Mouse (Mus musculus): ENCODE measurements around the gene Mmp25. TPM values are rescaled to one million over a fixed set of nuclear protein-coding genes. Genes with fewer than 3 reads are reported as not detected.
A peak's percentile ranks its signal among the peaks of the same experiment; 100 is the strongest.

Mmp25 gene
- polyA plus RNA-seq (2015; fragmentation: Nextera tagmentation; extraction: Ambion mirVana): 0.14 and 0.15 TPM in 2 replicates

DNA sequence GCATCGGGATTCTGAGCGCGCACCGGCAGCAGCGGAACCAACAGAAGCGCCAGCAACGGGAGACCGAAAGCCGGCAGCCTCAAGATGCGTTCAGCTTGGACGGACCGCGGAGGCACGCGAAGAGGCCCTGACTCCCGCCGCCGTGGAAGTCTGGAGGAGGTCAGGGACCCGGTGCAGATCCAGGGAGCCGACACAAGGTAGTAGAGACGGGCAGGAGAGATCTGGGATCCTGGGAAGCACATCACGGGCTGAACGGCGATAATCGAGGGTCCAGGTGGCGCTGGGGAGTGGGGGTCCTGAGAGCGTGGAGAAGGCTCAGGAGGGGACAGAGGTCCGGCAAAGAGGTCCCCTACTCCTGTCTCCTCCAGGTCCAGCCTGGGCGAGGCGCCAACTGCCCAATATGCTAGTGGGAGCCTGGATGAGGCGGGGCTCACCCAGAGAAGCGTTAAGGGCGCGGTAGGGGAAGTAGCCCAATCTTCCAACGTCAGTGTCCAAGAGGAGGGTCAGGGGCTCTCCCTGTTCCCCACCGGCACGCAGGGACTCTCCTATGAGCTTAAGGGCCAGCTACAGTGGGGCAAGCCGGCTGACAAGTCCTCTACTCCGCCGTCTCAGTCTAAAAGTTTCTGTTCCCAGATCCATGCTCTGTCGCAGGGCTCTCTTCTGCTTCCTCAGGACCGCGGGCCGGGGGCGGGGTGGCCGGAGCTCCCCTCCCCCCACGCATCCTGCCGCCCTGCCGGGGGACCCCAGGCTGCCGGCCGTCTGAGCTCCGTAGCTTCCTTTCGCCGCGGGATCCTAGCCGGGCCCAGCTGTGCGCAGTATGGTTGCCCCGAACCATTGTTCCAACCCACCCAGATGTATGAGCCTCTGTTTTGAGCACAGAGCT, at the start of gene Mmp25:
Gene Mmp25 (minus strand): TSS at position 665 of the 883 bp plus-strand sequence.
- peaks cover 3% of the 10 kb centered on the region; the same call in 1 of the 2 replicates for H3K4me1 ChIP-seq (replicated peaks)
- DNase-seq: no peak
- ATAC-seq (ENCODE audit: low read depth): no peak
- H3K27ac ChIP-seq: no peak within 1 kb of the TSS
- H3K27me3 ChIP-seq: peaks cover 48% of the 10 kb centered on the region
- peak within 1 kb of the TSS; percentile 36 for H3K4me3 ChIP-seq (replicated peaks)
- peak within 1 kb of the TSS; percentile 61 for H3K4me2 ChIP-seq
- H3K9me3 ChIP-seq (replicated peaks): no peaks in the 10 kb centered on the region
- 0 out of 2 replicates have a peak within 1 kb of the TSS, but pooled peaks have one; percentile 17 for H3K9ac ChIP-seq
- no peaks in the 10 kb centered on the region for H3K36me3 ChIP-seq
- 1% methylated on average over 58 of the region's 58 CpGs for WGBS (ENCODE audit: insufficient replicate concordance)

DNA sequence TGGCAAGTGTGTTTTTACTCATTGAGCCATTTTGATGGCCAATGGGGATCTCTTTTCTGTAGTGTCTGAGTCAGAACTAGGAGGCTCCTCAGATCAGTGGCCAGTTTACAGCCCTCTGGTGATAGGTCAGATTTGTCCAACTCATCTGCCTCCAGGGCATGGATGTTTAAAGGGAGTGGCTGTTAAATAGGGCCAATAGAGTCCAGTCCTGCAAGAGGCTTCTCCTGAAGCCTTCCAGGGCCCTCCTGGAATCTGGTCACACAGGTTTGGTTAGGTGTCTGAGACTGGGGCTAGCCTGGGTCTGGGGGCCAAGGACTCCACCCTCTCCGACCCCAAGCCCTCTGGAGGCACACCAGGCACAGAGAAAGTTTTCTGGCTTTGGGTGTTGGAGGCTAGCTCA, 49.4 kb upstream of the Mmp25 start:
- H3K9me3 ChIP-seq (replicated peaks): no peaks in the 10 kb centered on the region
- H3K4me3 ChIP-seq (replicated peaks): no peak overlapping the region
- H3K9ac ChIP-seq: no peak overlapping the region
- ATAC-seq (ENCODE audit: low read depth) (no peak), DNase-seq (no peak)
- H3K27ac ChIP-seq: no peak overlapping the region
- H3K36me3 ChIP-seq: no peaks in the 10 kb centered on the region
- no peak overlapping the region for H3K4me2 ChIP-seq
- peaks cover 58% of the 10 kb centered on the region for H3K27me3 ChIP-seq
- 46% methylated on average over 1 of the region's 1 CpGs for WGBS (ENCODE audit: insufficient replicate concordance)
- peaks cover 6% of the 10 kb centered on the region for H3K4me1 ChIP-seq (replicated peaks)

DNA sequence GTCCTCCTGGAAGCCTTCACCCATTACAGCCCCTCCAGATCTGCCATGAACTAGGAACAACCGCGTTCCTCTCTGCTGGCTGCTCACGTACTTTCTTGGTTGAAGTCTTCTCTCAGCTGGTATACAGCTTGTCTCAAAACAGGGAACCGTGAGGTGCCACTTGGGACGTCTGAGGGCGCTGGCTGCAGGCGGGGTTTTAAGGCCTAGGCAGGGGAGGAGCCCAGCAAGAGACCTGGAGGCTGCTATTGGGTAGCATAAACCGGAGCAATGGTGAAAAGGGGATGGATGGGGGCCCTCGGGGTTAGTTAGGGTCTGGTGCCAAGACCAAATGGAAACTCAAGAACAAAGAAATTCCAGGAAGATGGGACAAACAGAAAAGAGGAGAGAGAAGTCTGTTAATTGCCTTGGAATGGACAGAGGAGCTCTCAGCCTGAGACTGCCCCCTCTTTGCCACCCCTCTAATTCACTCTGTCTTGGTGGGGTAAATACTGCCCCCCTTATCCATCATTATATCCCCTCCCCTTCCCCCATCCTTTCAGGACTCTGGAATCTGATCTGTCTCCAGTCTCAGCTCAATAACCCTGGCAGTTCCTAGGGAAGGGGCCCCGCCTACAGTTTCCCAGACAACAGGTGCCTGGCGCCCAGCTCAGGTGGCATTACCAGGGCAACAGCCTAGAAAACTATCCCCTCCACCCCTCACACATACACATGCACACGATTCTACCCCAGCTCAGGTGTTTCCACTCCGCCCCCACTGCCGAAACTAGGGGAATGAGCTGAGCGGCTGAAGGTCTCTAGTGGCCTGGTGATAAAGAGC, 39.0 kb upstream of the Mmp25 start, which contains the start of gene Cldn9:
Gene Cldn9 (minus strand): TSS at position 171 of the 817 bp plus-strand sequence.
- no peak for DNase-seq
- no peak within 1 kb of the TSS for H3K9ac ChIP-seq
- ATAC-seq (ENCODE audit: low read depth): no peak

DNA sequence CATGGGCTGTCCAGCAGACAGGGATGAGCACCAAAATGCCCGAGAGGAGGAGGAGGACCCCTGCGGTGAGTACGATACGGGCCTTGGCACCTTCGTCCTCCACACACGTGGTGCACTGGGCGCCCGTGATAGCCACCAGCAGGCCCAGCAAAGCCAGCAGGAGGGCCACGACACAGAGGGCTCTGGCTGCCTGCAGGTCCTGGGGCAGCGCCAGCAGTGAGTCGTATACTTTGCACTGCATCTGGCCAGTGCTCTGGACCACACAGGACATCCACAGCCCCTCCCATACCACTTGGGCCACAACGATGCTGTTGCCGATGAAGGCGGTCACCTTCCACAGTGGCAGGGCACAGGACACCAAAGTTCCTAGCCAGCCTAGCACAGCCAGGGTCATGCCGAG, 38.1 kb upstream of the Mmp25 start:
- ATAC-seq (ENCODE audit: low read depth): 0 out of 2 replicates have a peak, but pooled peaks have one; percentile 20
- DNase-seq: no peak
- Histone ChIP-seq H3K9me3 (replicated peaks) (no peaks in the 10 kb centered on the region), H3K4me2 (no peak overlapping the region), H3K9ac (no peak overlapping the region), H3K27me3 (peaks cover 73% of the 10 kb centered on the region), H3K4me1 (replicated peaks) (peaks cover 5% of the 10 kb centered on the region; the same call in 1 of the 2 replicates), H3K4me3 (replicated peaks) (no peak overlapping the region), H3K36me3 (no peaks in the 10 kb centered on the region), H3K27ac (no peak overlapping the region)
- 22% methylated on average over 15 of the region's 15 CpGs for WGBS (ENCODE audit: insufficient replicate concordance)

More for the DNA sequence above, 39.0 kb upstream of the Mmp25 start, which contains the start of gene Cldn9:
- Histone ChIP-seq H3K4me1 (replicated peaks) (peaks cover 5% of the 10 kb centered on the region; the same call in 1 of the 2 replicates), H3K36me3 (no peaks in the 10 kb centered on the region), H3K4me2 (no peak within 1 kb of the TSS), H3K9me3 (replicated peaks) (no peaks in the 10 kb centered on the region), H3K27ac (no peak within 1 kb of the TSS), H3K27me3 (peaks cover 65% of the 10 kb centered on the region), H3K4me3 (replicated peaks) (no peak within 1 kb of the TSS)
- WGBS (ENCODE audit: insufficient replicate concordance): 24% methylated on average over 15 of the region's 15 CpGs

DNA sequence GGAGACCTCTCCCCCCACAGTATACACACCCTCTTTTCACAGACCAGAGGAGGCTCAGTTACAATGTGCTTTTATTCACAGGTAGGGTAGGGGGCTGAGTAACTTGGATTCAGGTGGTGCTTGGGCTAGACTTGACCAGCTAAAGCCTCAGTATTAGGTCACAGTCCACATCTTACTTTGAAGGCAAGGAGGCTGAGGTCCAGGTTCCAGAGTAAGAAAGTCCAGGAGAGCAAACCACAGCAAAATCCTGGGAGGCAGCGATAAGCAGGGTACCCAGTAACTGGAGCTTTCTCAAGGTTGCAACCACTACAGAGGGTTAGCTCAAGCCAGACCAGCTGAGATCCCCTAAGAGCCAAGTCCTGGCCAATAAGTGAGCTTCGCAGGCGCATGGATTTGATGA, 37.5 kb upstream of the Mmp25 start:
- no peak overlapping the region for H3K27ac ChIP-seq
- H3K9ac ChIP-seq: no peak overlapping the region
- no peak overlapping the region for H3K4me2 ChIP-seq
- peaks cover 11% of the 10 kb centered on the region for H3K4me1 ChIP-seq (replicated peaks)
- no peak overlapping the region for H3K4me3 ChIP-seq (replicated peaks)
- no peak for ATAC-seq (ENCODE audit: low read depth)
- no peak for DNase-seq
- WGBS (ENCODE audit: insufficient replicate concordance): 47% methylated on average over 3 of the region's 3 CpGs
- no peaks in the 10 kb centered on the region for H3K36me3 ChIP-seq
- H3K27me3 ChIP-seq: peaks cover 80% of the 10 kb centered on the region
- H3K9me3 ChIP-seq (replicated peaks): no peaks in the 10 kb centered on the region

DNA sequence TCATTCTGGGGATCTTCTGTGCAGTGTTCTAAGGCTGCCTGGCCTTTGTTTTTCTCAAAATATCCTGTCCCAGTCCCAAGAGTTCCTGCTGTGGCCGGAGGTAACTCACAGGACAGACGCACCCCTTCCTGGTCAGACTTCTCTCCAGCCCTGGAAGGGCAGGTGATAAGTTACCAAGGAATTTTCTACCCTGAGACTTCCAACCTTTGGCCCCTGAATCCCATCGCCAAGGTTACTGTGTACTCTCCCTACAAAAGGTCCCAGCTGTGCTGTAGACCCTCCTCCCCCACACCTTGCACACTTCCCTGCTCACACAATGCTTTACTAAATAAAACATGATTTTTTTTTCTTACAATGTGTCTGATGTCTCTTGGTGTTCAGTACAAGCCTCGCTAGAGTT, 37.0 kb upstream of the Mmp25 start:
- peaks cover 84% of the 10 kb centered on the region for H3K27me3 ChIP-seq
- H3K27ac ChIP-seq: no peak overlapping the region
- H3K36me3 ChIP-seq: no peaks in the 10 kb centered on the region
- no peaks in the 10 kb centered on the region for H3K9me3 ChIP-seq (replicated peaks)
- no peak for ATAC-seq (ENCODE audit: low read depth)
- peaks cover 15% of the 10 kb centered on the region for H3K4me1 ChIP-seq (replicated peaks)
- no peak overlapping the region for H3K4me3 ChIP-seq (replicated peaks)
- 29% methylated on average over 4 of the region's 4 CpGs for WGBS (ENCODE audit: insufficient replicate concordance)
- DNase-seq: no peak
- no peak overlapping the region for H3K4me2 ChIP-seq
- no peak overlapping the region for H3K9ac ChIP-seq

DNA sequence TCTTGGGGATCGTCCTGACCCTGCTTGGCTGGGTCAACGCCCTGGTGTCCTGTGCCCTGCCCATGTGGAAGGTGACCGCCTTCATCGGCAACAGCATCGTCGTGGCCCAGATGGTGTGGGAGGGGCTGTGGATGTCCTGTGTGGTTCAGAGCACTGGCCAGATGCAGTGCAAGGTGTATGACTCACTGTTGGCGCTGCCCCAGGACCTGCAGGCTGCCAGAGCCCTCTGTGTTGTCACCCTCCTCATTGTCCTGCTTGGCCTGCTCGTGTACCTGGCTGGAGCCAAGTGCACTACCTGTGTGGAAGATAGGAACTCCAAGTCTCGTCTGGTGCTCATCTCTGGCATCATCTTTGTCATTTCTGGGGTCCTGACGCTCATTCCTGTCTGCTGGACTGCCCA, 36.0 kb upstream of the Mmp25 start:
- DNase-seq (no peak), ATAC-seq (ENCODE audit: low read depth) (no peak)
- Histone ChIP-seq H3K27ac (no peak overlapping the region), H3K9me3 (replicated peaks) (no peaks in the 10 kb centered on the region), H3K9ac (no peak overlapping the region), H3K36me3 (no peaks in the 10 kb centered on the region), H3K27me3 (peaks cover 94% of the 10 kb centered on the region), H3K4me1 (replicated peaks) (peaks cover 25% of the 10 kb centered on the region), H3K4me3 (replicated peaks) (no peak overlapping the region), H3K4me2 (no peak overlapping the region)
- 49% methylated on average over 10 of the region's 10 CpGs for WGBS (ENCODE audit: insufficient replicate concordance)

DNA sequence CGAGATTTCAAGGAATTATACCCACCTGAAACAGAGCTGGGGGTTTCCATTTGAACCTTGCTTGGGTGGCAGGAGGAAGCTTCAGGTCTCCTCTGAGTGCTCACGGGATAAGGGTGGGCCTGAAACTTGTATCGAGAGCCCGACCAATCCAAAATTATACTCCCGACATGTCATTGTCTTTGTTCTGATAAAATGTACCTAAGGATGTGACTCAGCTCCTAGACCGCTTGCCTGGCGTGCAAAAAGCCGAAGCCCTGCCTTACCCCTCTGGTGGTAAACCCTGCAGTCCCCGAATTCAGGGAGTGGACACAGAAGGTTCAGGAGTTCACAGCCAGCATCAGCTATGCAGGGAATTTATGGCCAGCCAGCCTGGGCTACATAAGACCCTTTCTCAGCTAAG, 35.3 kb upstream of the Mmp25 start:
- WGBS (ENCODE audit: insufficient replicate concordance): 47% methylated on average over 9 of the region's 9 CpGs

DNA sequence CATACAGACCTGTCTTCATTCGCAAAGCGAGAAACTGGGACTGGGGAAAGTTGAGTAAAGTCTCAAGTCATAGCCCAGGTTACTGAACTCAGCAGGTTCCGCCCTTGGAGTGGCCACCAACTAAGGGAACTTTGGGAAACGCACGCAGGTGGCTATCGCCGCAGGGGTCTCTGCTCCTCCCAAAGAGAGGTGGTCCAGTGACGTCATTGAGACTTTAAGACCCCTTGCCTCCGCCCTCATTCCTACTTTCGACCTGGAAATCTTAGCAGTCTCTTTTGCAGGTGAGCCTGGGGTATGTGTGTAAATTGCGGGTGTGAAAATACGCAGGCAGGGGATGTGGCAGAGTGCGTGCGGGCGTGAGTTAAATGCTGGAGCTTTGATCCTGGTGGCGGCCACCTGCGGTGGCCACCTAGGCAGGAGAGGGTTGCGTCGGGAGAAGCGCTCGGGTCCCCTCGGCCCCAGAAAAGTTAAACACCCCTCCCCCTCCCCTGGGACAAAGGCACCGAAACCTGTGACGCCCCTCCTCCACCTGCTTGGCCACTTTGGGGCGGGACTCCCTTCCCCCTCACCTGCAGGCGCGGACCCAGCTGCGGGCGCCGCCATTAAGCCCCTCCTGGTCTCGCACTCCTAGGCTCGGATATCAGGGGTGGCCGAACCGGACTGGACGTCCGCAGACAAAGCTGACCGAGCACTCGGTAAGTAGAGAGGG, 34.2 kb upstream of the Mmp25 start, which contains the start of gene Cldn6:
Gene Cldn6 (plus strand): TSS at position 123 of the 709 bp plus-strand sequence.
- H3K27ac ChIP-seq: no peak within 1 kb of the TSS
- WGBS (ENCODE audit: insufficient replicate concordance): 7% methylated on average over 38 of the region's 38 CpGs
- H3K4me2 ChIP-seq: peak within 1 kb of the TSS; percentile 40
- no peak for DNase-seq
- H3K4me3 ChIP-seq (replicated peaks): peak within 1 kb of the TSS; percentile 21; the same call in 1 of the 2 replicates
- H3K9me3 ChIP-seq (replicated peaks): no peaks in the 10 kb centered on the region
- H3K4me1 ChIP-seq (replicated peaks): peaks cover 43% of the 10 kb centered on the region
- H3K36me3 ChIP-seq: no peaks in the 10 kb centered on the region
- ATAC-seq (ENCODE audit: low read depth): no peak
- H3K9ac ChIP-seq: no peak within 1 kb of the TSS
- H3K27me3 ChIP-seq: peaks cover 99% of the 10 kb centered on the region

More for the DNA sequence above, 35.3 kb upstream of the Mmp25 start:
- Histone ChIP-seq H3K27me3 (peaks cover 99% of the 10 kb centered on the region), H3K9me3 (replicated peaks) (no peaks in the 10 kb centered on the region), H3K36me3 (no peaks in the 10 kb centered on the region), H3K27ac (no peak overlapping the region), H3K4me3 (replicated peaks) (no peak overlapping the region), H3K4me1 (replicated peaks) (peaks cover 33% of the 10 kb centered on the region), H3K9ac (no peak overlapping the region), H3K4me2 (no peak overlapping the region)
- DNase-seq (no peak), ATAC-seq (ENCODE audit: low read depth) (no peak)

DNA sequence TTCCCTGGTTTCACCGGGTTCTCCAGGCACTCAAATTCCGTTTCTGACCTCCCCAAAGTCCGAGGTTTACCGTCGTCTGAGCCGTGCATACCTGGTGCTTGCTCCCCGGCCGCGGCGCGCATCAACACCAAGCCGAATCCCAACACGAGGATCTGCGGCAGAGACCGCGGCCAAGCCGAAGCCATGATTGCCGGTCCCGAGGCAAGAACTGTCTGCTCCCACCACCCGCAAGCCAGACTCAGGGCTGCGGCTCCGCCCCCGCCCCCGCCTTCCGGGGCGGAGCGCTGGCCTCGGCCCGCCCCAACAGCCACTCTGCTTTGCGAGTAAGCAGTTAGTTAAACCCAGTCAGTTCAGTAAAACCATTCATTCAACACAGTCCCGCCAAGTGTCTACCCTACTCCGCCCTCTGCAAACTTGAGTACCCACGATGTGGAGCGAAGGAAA, 32.2 kb upstream of the Mmp25 start, which contains the start of gene Tnfrsf12a:
Gene Tnfrsf12a (minus strand): TSS at position 233 of the 444 bp plus-strand sequence.
- WGBS (ENCODE audit: insufficient replicate concordance): under 1% methylated on average over 34 of the region's 34 CpGs
- DNase-seq: peak; percentile 76
- Histone ChIP-seq H3K4me3 (replicated peaks) (peak within 1 kb of the TSS; percentile 63), H3K9me3 (replicated peaks) (no peaks in the 10 kb centered on the region), H3K27me3 (peaks cover 79% of the 10 kb centered on the region), H3K4me2 (peak within 1 kb of the TSS; percentile 89), H3K36me3 (no peaks in the 10 kb centered on the region), H3K9ac (peak within 1 kb of the TSS; percentile 67), H3K27ac (no peak within 1 kb of the TSS), H3K4me1 (replicated peaks) (peaks cover 58% of the 10 kb centered on the region)
- peak; percentile 26 for ATAC-seq (ENCODE audit: low read depth)

All from liver, embryonic 13.5 days (tissue).